Mouse (Mus musculus): Measurements from ENCODE around the gene Cnpy1.

DNA sequence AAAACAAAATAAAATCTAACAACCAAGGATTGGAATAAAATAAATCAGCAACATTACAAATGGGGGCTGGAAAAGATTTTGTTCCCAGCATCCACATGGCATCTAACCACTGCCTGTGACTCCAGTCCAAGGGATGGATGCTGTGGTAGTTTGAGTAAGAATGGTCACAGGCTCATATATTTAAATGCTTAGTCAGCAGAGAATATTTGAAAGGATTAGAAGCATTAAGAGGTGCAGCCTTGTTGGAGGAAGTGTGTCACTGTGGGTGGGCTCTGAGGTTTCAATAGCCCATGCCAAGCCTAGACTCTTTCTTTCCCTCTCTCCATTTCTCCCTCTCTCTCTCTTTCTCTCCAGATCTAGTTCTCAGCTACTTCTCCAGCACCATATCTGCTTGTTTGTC lies 20.0 kb upstream of the Cnpy1 start:
- TF ChIP-seq CTCF (IDR thresholded peaks at IDR 0.05 in 2 of 3, conservative IDR thresholded peaks at IDR 0.05 in 1 of 3; ENCODE audit: control insufficient read depth in 1 of 3, insufficient read depth in 1 of 3, low read depth in 2 of 3, low read length in 3 of 3, poor library complexity in 1 of 3, severe bottlenecking in 1 of 3) (no peak), ZC3H11A (IDR thresholded peaks at IDR 0.05; ENCODE audit: low read depth, low read length) (no peak), POLR2A (IDR thresholded peaks at IDR 0.05; ENCODE audit: control insufficient read depth in 1 of 2, insufficient read depth in 1 of 2, low read depth in 1 of 2, low read length in 2 of 2, poor library complexity in 1 of 2) (no peak), JUND (IDR thresholded peaks at IDR 0.05; ENCODE audit: low read depth, low read length) (no peak), SIN3A (IDR thresholded peaks at IDR 0.05; ENCODE audit: low read length) (no peak), ELF1 (IDR thresholded peaks at IDR 0.05; ENCODE audit: low read depth, low read length) (no peak), UBTF (IDR thresholded peaks at IDR 0.05; ENCODE audit: borderline replicate concordance, insufficient read depth, low read depth, low read length) (no peak), CHD2 (IDR thresholded peaks at IDR 0.05; ENCODE audit: low read length) (no peak), ZNF384 (IDR thresholded peaks at IDR 0.05; ENCODE audit: low read depth, low read length) (no peak), USF1 (IDR thresholded peaks at IDR 0.05; ENCODE audit: low read depth, low read length) (no peak), MAFK (IDR thresholded peaks at IDR 0.05; ENCODE audit: borderline replicate concordance, low read depth, low read length) (no peak; the same call in 1 of the 2 replicates), ZKSCAN1 (IDR thresholded peaks at IDR 0.05; ENCODE audit: low read depth, low read length) (no peak), SMC3 (IDR thresholded peaks at IDR 0.05; ENCODE audit: low read depth, low read length) (no peak), MAX (IDR thresholded peaks at IDR 0.05; ENCODE audit: low read length) (no peak)
